Mouse (Mus musculus) heart, postnatal 0 days (tissue): Measurements from ENCODE around the gene Il9r. TPM values are rescaled to one million over a fixed set of nuclear protein-coding genes. Genes with fewer than 3 reads are reported as not detected.

ENCODE experiments used
- ATAC-seq: fragments of 200-750 bp; cut with Nextera tagmentation; 2 replicates; pipeline ENCODE4 v1.8.0; 2017; ENCODE audit warnings: low read depth, moderate number of reproducible peaks, moderate library complexity; ENCODE audit not compliant: insufficient read depth
- DNase-seq: peaks from one replicate; pipeline ENCODE4 v3.0.0-alpha.2; 2016; ENCODE audit warnings: low spot score
- H3K27ac ChIP-seq: fragments of 300-500 bp; sonication (generic); 2 replicates; pipeline ENCODE4 v1.5.1; 2014; ENCODE audit warnings: low read depth, mild to moderate bottlenecking
- H3K27me3 ChIP-seq: fragments of 300-500 bp; sonication (generic); 2 replicates; pipeline ENCODE4 v1.6.1; 2014; ENCODE audit warnings: low read length, mixed read lengths; ENCODE audit not compliant: control insufficient read depth, insufficient read depth
- H3K36me3 ChIP-seq: fragments of 300-500 bp; sonication (generic); replicated peaks from 2 replicates; pipeline ENCODE4 v1.6.1; 2014; ENCODE audit warnings: low read length, mixed read lengths; ENCODE audit not compliant: control insufficient read depth, insufficient read depth
- H3K4me1 ChIP-seq: fragments of 300-500 bp; sonication (generic); 2 replicates; pipeline ENCODE4 v1.6.1; 2014; ENCODE audit warnings: antibody characterized with exemption; ENCODE audit not compliant: control insufficient read depth, insufficient read depth
- H3K4me2 ChIP-seq: fragments of 300-500 bp; sonication (generic); 2 replicates; pipeline ENCODE4 v1.6.1; 2014; ENCODE audit warnings: low read depth, mild to moderate bottlenecking, low read length, moderate library complexity
- H3K4me3 ChIP-seq: fragments of 300-500 bp; sonication (generic); 2 replicates; pipeline ENCODE4 v1.5.1; 2014; ENCODE audit warnings: low read depth, low read length
- H3K9ac ChIP-seq: fragments of 300-500 bp; sonication (generic); replicated peaks from 2 replicates; pipeline ENCODE4 v1.6.1; 2014; ENCODE audit warnings: low read depth, low read length, mixed read lengths
- H3K9me3 ChIP-seq: fragments of 300-500 bp; sonication (generic); replicated peaks from 2 replicates; pipeline ENCODE4 v1.6.1; 2016; ENCODE audit warnings: low read length; ENCODE audit not compliant: control insufficient read depth
- CTCF ChIP-seq: IDR thresholded peaks from 2 replicates; pipeline ENCODE4 v1.5.1; 2016; ENCODE audit warnings: antibody characterized with exemption, control low read depth, low read depth
- EP300 ChIP-seq: IDR thresholded peaks from 2 replicates; pipeline ENCODE4 v1.6.1; 2016; ENCODE audit warnings: antibody characterized with exemption, low read depth
- WGBS: fragments of 180-500 bp; shearing (Covaris S2); extraction: QIAGEN DNeasy Blood & Tissue Kit; methylation state at CpG from one replicate; pipeline ENCODE4 v1.1.7; 2014; 5-methylcytosine and 5-hydroxymethylcytosine counted together
- polyA plus RNA-seq: library from polyadenylated mRNA; unstranded; fragments of >200 nt; fragmentation: Nextera tagmentation; extraction: Ambion mirVana; gene quantifications from 2 replicates; pipeline ENCODE4 v1.2.1, GENCODE M21; 2015
- total RNA-seq: library from RNA; depleted of rRNA; stranded (reverse); fragments of >200 nt; gene quantifications from 2 replicates; pipeline ENCODE4 v1.2.3, GENCODE M21; 2014; ENCODE audit warnings: low replicate concordance

Gene Il9r
- total and polyA plus RNA-seq, 2 experiments from 2014 or later = 0.14 TPM; not detected in 1

- DNase-seq (no peak), ATAC-seq (peak; percentile 62)
- Histone ChIP-seq H3K9ac (no peak overlapping the region), H3K4me2 (no peak overlapping the region), H3K27ac (peak overlapping the region; percentile 44; the same call in 1 of the 2 replicates), H3K4me3 (no peak overlapping the region), H3K4me1 (peaks cover 13% of the 10 kb centered on the region; the same call in 1 of the 2 replicates), H3K36me3 (peaks cover 58% of the 10 kb centered on the region), H3K9me3 (no peaks in the 10 kb centered on the region), H3K27me3 (no peaks in the 10 kb centered on the region)
- TF ChIP-seq EP300 (no peak), CTCF (no peak)
- WGBS = 51% methylated on average over 7 of the region's 7 CpGs
These were observed 43.3 kb upstream of the Il9r start for GRCm38 (mm10) chr11:32243205-32243955.

- H3K4me1 ChIP-seq = peaks cover 13% of the 10 kb centered on the region; the same call in 1 of the 2 replicates
- no peak overlapping the region for H3K4me2 ChIP-seq
- no peak for ATAC-seq
- H3K27ac ChIP-seq = no peak overlapping the region
- H3K9ac ChIP-seq = no peak overlapping the region
- H3K4me3 ChIP-seq = no peak overlapping the region
- no peaks in the 10 kb centered on the region for H3K9me3 ChIP-seq
- TF ChIP-seq EP300 (no peak), CTCF (no peak)
- 84% methylated on average over 3 of the region's 3 CpGs for WGBS
- H3K36me3 ChIP-seq = peaks cover 46% of the 10 kb centered on the region
- H3K27me3 ChIP-seq = no peaks in the 10 kb centered on the region
- no peak for DNase-seq
These were observed 42.1 kb upstream of the Il9r start for GRCm38 (mm10) chr11:32242209-32242608.

- Histone ChIP-seq H3K4me2 (no peak overlapping the region), H3K27me3 (no peaks in the 10 kb centered on the region), H3K27ac (no peak overlapping the region), H3K36me3 (peaks cover 39% of the 10 kb centered on the region; the same call in 1 of the 2 replicates), H3K4me1 (peaks cover 18% of the 10 kb centered on the region), H3K4me3 (no peak overlapping the region), H3K9me3 (no peaks in the 10 kb centered on the region), H3K9ac (no peak overlapping the region)
- TF ChIP-seq CTCF (no peak), EP300 (no peak)
- ATAC-seq = no peak
- DNase-seq = no peak
These were observed 41.3 kb upstream of the Il9r start for GRCm38 (mm10) chr11:32241391-32241790.

GRCm38 (mm10) chr11:32238093-32238860 lies 38.2 kb upstream of the Il9r start:
- Histone ChIP-seq H3K36me3 (peaks cover 40% of the 10 kb centered on the region), H3K27me3 (no peaks in the 10 kb centered on the region)
- DNase-seq = peak; percentile 63

GRCm38 (mm10) chr11:32237411-32237795 lies 37.3 kb upstream of the Il9r start:
- DNase-seq (no peak), ATAC-seq (no peak)
- WGBS = 81% methylated on average over 3 of the region's 3 CpGs
- Histone ChIP-seq H3K36me3 (peaks cover 49% of the 10 kb centered on the region), H3K9me3 (no peaks in the 10 kb centered on the region), H3K27ac (no peak overlapping the region), H3K4me2 (no peak overlapping the region), H3K4me1 (peaks cover 21% of the 10 kb centered on the region), H3K4me3 (no peak overlapping the region), H3K27me3 (no peaks in the 10 kb centered on the region), H3K9ac (no peak overlapping the region)
- TF ChIP-seq EP300 (no peak), CTCF (no peak)

More at GRCm38 (mm10) chr11:32238093-32238860, 38.2 kb upstream of the Il9r start:
- Histone ChIP-seq H3K9ac (no peak overlapping the region), H3K4me1 (peaks cover 23% of the 10 kb centered on the region), H3K9me3 (no peaks in the 10 kb centered on the region), H3K4me2 (no peak overlapping the region), H3K27ac (no peak overlapping the region), H3K4me3 (no peak overlapping the region)
- ATAC-seq = peak; percentile 67
- TF ChIP-seq EP300 = no peak
- TF ChIP-seq CTCF = peak; percentile 98
- WGBS = 70% methylated on average over 5 of the region's 5 CpGs
